Mouse (Mus musculus) kidney, postnatal 10 days (tissue): Measurements from ENCODE around the gene Tmc1.

Source experiments
- DNase-seq: peaks from one replicate; pipeline ENCODE4 v3.0.0; 2021; ENCODE audit warnings: mixed read lengths

Tmc1 gene

DNA sequence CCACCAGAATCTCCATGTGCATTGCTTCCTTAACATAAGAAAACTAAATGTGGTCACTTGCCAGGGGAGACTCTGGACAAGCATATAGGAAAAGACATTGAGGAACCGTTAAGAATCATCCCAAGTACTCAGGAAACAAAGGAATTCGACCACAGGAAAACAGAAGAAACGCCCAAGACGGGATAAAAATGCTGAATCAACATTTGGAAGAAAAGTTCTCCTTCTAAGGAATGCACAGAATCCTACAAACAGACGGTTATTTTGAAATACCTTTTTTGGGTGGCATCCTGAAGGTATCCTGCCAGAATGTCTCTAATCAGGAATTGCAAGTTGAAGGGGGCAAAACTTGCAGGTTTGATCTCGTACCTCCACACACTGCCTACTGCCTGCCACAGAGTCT lies at the start of gene Tmc1:
Gene Tmc1, minus strand, starts transcription at position 329 of the 400 bp plus-strand sequence.
- DNase-seq, result no peak

DNA sequence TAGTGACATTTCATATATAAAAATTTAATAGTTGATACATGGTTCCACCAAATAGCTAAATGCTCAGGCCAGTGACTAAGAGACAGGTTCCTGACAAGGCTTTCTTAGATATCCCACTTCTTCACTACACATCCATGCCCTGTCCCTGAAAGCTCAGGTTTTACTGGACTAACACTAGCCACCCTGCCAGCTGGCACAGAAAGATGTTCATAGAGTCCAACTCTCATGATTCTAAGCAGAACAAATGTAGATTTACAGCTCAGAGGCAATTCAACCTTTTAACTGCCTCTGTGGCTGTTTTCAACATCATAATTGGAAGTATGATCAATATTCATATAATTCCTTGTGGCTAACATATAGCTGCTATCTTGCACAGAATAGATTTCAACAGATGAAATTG lies 47.5 kb upstream of the Tmc1 start:
- no peak for DNase-seq

DNA sequence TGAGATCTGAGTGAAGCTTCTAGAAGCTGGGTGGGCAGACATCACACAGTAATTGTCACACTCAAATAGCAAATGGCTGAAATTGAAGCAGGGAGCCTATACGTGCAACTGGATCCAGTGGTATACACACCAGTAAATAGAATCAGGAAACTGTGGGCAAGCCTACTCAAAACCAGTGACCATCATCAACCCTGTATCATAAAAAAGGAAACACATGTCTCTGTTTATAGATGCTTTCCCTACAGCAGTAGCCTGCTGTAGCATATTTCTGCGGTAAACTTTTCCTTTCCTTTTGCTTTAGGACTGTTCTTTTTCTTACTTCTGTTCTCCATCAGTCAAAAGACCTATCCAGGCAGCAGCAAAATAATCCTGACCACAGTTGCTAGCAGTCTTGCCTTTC lies 25.2 kb upstream of the Tmc1 start:
- DNase-seq, result no peak

DNA sequence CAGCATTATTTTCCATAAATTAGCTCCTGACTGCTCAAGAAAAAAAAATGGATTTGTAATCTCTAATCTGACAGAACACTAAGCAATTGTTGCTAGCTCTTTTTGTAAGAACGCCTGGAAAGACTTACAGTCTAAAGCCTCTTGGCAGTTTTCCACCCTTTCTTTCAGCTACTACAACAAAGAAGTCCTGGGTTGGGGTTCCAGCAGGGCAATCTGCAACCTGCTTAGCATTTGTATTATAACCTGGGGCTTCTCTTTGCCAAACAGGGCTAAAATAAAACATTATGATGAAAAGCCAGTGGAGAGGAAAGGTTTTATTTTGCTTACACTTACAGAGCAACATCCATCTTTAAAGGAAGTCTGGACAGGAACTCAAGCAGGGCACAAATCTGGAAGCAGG lies 24.1 kb upstream of the Tmc1 start:
- no peak for DNase-seq

DNA sequence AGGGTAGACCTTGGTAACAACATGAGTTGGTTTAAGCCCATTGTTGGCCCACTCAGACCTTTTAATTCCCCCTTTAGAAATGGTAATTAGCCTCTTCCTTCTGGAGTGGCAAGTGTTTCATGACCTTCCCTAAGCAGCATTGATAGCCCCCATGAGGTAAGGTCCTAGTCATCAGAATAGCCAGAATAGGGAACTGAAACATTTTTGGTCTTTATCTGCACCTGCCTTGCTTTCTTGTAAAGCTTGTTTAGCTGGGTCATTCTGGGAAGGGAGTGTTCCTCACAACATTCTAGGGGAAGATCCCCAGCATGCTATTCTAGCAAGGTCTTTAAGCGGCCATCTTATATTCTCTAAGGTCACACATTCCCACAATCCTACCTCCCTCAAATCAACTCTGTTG lies 17.9 kb upstream of the Tmc1 start:
- DNase-seq, result no peak

DNA sequence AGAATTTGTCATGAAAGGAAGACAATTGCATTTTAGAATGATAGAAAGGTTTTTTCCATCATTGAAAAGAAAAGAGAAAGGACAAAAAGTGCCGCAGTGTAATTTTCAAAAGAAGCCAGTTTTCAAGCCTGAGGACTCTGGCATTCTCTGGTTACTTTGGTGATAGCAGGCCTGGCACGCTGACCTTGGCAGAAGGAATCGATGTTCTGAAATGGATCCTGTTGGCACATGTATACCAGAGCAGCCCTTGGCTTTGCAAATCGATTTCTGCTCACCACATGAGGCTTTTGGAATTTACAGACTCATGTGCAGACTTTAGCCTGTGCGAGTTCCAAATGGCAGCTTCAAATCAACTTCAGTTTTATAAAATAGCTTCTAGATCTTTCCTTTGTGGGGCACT lies 813 bp upstream of the Tmc1 start:
- no peak for DNase-seq

DNA sequence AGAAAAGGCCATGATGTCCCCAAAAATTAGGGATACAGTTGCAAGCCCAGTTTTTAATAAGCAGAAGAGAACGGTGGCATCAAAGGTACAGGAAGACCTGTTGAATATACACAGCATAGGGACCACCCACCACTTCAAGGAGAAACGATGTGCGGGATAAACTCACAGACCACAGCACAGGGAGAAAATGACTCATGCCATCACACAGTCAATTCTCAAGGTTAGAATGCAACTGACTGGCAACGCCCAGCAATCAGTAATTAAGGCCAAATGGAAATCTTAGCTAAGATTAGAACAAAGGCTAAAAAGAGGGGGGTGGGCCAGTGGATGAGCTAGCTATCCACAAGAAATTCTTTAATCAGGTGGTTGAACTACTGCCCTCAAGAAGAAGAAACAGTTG lies 9.6 kb downstream of the Tmc1 start:
- no peak for DNase-seq

GRCm38 (mm10) chr19:20924282-20924681 lies 29.7 kb downstream of the Tmc1 start:
- DNase-seq, result no peak

DNA sequence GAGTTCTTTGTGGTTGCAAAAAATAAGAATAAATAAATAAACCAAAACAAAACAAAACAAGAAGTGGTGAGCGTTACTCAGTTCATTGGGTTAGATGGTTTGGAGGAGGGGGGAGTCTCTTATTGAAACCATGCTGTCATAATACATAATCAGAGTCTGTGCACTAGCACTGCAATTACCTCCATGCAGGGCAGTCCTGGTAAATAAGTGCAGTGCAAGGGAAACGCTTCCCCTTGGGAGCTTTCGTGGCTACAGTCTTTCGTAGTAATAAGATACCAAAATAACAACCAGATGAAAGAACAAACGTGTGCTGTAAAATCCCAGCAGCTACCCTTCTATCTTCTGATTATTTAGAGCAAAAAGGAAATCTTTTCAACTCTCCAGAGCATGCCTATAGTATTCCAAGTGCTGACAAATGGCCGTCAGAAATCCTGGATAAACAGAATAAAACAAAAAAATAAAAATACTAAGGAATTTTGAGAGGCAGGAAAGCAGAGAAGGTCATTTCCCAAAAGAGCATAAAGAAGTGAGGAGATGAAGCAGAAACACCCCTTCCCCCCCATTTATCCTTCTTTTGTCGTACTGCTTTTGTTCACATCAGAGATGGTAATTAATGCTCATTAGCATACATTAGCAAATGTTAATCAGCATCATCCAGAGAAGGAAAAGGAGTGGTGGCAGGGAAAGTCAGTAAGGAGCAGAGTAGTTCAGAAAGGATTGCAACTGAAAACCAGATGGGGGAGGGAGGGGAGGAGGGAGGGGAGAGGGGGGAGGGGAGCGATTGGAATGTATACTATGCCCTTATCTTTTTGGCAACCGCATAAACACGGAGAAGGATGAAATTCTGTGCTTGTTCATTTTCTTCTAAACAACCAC lies 30.4 kb downstream of the Tmc1 start:
- peak; percentile 17 for DNase-seq

GRCm38 (mm10) chr19:20918241-20918640 lies 35.8 kb downstream of the Tmc1 start:
- DNase-seq, result no peak

DNA sequence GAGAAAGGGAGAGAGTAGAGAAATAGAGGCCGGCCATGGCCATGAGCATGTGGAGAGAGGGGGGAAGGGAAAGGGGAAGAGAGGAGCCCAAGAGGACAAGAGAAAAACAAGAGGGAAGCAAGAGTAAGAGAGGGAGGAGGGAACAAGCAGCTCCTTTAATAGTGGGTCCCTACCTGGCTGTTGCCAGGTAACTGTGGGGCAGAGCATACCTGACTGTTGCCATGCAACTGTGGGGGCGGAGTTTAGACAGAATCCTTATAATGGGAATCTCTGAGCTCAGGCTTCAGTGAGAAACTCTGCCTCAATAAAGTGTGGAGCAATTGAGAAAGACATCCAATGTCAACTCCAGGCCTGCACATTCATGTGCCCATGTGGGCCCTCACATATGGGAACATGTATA lies 38.9 kb downstream of the Tmc1 start:
- no peak for DNase-seq

GRCm38 (mm10) chr19:20910356-20910755 lies 43.6 kb downstream of the Tmc1 start:
- DNase-seq, result no peak

DNA sequence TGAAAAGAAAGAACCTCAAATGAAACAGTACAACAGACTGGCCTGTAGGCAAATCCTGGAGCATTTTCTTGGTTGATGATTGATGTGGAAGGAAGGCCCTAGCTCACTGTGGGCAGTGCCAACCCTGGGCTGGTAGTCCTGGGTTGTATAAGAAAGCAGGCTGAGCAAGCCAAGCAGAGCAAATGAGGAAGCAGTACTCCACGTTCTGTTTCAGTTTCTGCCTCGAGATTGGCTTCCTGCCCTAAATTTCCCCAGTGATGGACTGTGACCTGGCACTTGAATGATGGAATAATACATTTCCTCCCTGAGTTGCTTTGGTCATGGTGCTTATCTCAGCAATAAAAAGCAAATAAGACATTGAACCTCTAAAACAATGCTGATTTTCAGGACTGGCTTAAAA lies 72.8 kb downstream of the Tmc1 start:
- DNase-seq, result no peak

- no peak for DNase-seq
Observed at GRCm38 (mm10) chr19:20875881-20876280, 78.1 kb downstream of the Tmc1 start.

GRCm38 (mm10) chr19:20861779-20862178 lies 92.2 kb downstream of the Tmc1 start:
- no peak for DNase-seq

GRCm38 (mm10) chr19:20860270-20860669 lies 93.7 kb downstream of the Tmc1 start:
- DNase-seq, result no peak

DNA sequence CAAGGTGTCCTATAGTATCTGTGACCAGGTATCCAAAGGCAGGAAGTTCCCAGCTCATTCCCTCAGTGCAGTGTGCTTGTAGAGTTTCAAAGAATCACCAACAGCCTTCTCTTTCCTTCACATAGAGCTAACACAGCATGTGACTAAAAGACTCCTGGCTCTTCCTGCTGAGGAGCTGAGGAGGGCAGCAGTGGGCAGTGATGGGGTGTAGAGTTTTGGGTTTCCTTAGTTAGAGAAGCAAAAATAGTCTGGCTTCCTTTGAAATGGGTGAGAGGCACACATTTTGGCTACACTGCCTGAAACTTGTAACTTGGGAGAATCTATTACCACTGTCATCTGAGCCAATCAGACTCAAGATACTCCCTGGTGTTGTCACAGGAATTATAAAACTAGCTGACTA lies 96.2 kb downstream of the Tmc1 start:
- no peak for DNase-seq

DNA sequence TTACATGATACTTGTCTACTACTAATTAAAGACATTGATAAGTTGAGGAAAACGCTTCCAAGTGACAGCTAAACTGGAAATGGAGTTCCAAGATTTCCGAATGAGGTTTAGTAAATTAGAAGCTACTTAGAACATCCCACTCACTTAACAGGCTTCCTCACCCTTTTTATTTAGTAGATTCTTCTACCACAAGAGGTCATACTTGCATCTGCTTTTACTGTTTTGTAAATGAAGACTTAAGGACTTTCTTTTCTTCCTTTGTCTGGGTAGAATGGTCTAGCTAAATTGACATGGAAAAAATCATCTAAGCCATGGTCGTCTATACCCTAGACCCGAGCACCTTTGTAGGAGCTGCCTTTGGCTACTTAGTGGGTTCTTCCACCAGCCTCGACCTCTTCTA lies 105.1 kb downstream of the Tmc1 start:
- no peak for DNase-seq

- DNase-seq, result no peak
Observed at GRCm38 (mm10) chr19:20847476-20848073, 106.4 kb downstream of the Tmc1 start.

- DNase-seq, result no peak
Observed at GRCm38 (mm10) chr19:20837422-20837821, 116.6 kb downstream of the Tmc1 start.

DNA sequence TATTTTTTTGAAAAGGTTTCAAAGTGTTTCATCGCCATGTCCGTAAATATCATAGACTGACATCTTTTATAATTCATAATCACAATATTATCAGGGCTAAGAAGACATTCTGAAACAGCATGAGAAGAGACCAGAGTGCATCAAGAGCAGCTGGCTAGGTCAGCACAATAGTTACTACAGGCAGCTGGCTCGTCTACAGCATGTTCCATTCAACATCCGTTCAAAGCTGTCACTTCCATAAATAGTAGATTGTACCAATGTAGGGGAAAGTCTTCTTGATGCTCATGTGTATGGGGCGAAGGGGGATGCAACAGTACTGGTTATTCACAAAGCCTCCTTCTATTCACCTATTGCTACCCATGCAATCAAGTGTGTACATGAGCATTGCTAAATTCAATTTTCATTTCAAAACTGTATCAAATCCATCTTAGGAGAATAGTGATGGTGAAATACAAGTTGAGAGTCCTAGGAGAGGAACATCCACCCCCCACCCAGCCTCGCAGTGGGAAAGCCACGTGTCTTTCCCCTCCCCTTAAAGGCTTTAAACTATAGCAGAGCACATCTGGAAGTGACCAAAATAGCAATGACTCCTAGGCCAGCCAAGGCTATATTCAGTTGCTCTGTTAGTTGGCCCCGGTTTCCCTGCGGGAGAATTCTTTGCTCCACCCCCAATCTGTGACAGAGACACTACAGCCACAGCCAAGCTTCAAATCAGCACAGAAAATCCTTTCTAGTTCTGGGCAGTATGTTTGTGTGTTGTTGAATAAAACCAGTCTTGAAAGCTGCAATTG lies 117.8 kb downstream of the Tmc1 start:
- peak; percentile 43 for DNase-seq

GRCm38 (mm10) chr19:20834895-20835294 lies 119.1 kb downstream of the Tmc1 start:
- DNase-seq, result no peak

GRCm38 (mm10) chr19:20799460-20799859 lies 154.5 kb downstream of the Tmc1 start:
- no peak for DNase-seq
